Mouse (Mus musculus) heart, embryonic 14.5 days (tissue): Measurements from ENCODE around the gene Jsrp1. TPM values are rescaled to one million over a fixed set of nuclear protein-coding genes. Genes with fewer than 3 reads are reported as not detected.

Experiments used
- ATAC-seq: fragments of 200-750 bp; cut with Nextera tagmentation; 2 replicates; pipeline ENCODE4 v1.8.0; 2017; ENCODE audit warnings: low read depth, moderate TSS enrichment; ENCODE audit not compliant: insufficient number of reproducible peaks, insufficient read depth, low FRiP score
- H3K27ac ChIP-seq, 2 experiments: fragments of 200-500 bp in 1 of 2; fragments of 300-500 bp in 1 of 2; sonication (generic) in 1 of 2; replicated peaks in 1 of 2; 2 replicates each; pipeline ENCODE4 v1.5.1; 2012 to 2014; ENCODE audit warnings: low read depth in 2 of 2, low read length in 2 of 2, control low read depth in 1 of 2, mild to moderate bottlenecking in 1 of 2, mixed read lengths in 1 of 2; ENCODE audit not compliant: control insufficient read depth in 1 of 2, insufficient read depth in 1 of 2
- H3K27me3 ChIP-seq: fragments of 300-500 bp; sonication (generic); 2 replicates; pipeline ENCODE4 v1.6.1; 2014; ENCODE audit warnings: mild to moderate bottlenecking, low read length, control low read depth; ENCODE audit not compliant: control insufficient read depth, insufficient read depth
- H3K36me3 ChIP-seq: fragments of 300-500 bp; sonication (generic); 2 replicates; pipeline ENCODE4 v1.6.1; 2014; ENCODE audit warnings: mild to moderate bottlenecking, control low read depth, low read length, mixed read lengths; ENCODE audit not compliant: control insufficient read depth, insufficient read depth
- H3K4me1 ChIP-seq, 2 experiments: fragments of 200-500 bp in 1 of 2; fragments of 300-500 bp in 1 of 2; sonication (generic) in 1 of 2; 2 replicates each; pipeline ENCODE4 v1.6.1; 2012 to 2014; ENCODE audit warnings: low read length in 2 of 2, control low read depth in 1 of 2, mixed read lengths in 1 of 2; ENCODE audit not compliant: control insufficient read depth in 2 of 2, insufficient read depth in 2 of 2
- H3K4me2 ChIP-seq: fragments of 300-500 bp; sonication (generic); 2 replicates; pipeline ENCODE4 v1.6.1; 2014; ENCODE audit warnings: mild to moderate bottlenecking, low read length
- H3K4me3 ChIP-seq, 2 experiments: fragments of 200-500 bp in 1 of 2; fragments of 300-500 bp in 1 of 2; sonication (generic) in 1 of 2; 2 replicates each; pipeline ENCODE4 v1.5.1; 2012 to 2014; ENCODE audit warnings: low read length in 2 of 2, mild to moderate bottlenecking in 2 of 2, control low read depth in 1 of 2, low read depth in 1 of 2, moderate library complexity in 1 of 2; ENCODE audit not compliant: control insufficient read depth in 1 of 2, insufficient read depth in 1 of 2
- H3K9ac ChIP-seq: fragments of 300-500 bp; sonication (generic); 2 replicates; pipeline ENCODE4 v1.6.1; 2014; ENCODE audit warnings: mild to moderate bottlenecking, low read length
- H3K9me3 ChIP-seq: fragments of 300-500 bp; sonication (generic); 2 replicates; pipeline ENCODE4 v1.6.1; 2016; ENCODE audit warnings: low read length, control low read depth; ENCODE audit not compliant: control insufficient read depth
- WGBS: fragments of 180-500 bp; shearing (Covaris S2); extraction: QIAGEN DNeasy Blood & Tissue Kit; methylation state at CpG from one replicate; pipeline ENCODE4 v1.1.7; 2014; 5-methylcytosine and 5-hydroxymethylcytosine counted together
- polyA plus RNA-seq: library from polyadenylated mRNA; unstranded; fragments of >200 nt; fragmentation: Nextera tagmentation; extraction: Ambion mirVana; gene quantifications from 2 replicates; pipeline ENCODE4 v1.2.1, GENCODE M21; 2014

The Jsrp1 gene
- polyA plus RNA-seq, 1 experiment from 2014 or later = 5.5 TPM

DNA sequence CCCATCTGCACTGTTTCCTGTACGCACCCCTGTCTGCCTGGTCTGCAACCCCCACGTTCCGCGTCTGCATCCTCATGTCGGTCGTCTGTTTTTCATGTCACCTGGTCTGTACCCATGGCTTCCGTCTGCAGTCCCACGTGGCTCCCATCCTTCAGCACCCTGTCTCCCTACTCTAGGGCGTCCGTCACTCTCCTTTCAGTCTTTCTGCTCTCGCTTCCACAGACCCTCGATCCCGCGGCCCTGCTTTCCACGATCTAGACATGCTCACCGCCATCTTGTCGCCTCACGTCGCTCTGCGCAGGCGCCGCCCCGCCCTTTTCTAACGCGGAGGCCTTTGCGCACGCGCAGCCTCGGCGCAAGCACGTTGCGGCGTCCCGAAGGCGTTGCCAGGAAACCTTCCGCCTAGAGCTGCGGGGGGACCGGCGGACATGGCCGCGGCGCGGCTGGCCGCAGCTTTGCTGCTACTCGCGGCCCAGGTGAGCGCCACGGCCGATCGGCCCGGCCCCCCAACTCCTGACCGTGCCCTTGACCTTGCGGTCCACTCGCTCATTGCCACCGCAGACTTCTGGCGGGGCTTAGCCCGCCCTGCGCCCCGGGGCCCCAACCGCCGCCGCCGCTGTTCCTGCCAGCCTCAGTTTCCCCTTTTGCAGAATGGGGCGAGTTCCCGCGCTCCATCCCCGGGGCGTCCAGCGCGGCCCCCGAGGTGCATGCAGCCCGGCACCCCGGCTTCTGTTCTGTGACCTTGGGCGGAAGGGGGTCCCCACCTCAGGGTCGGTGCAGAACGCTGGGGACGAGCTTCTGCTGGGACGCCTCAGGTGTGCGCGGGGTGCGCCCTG lies 41.8 kb upstream of the Jsrp1 start, which contains the start of the genes Lsm7 and Sppl2b:
Gene Lsm7, minus strand, starts transcription at position 297 of the 836 bp plus-strand sequence.
Gene Sppl2b, plus strand, starts transcription at position 363 of the 836 bp plus-strand sequence.
- under 1% methylated on average over 79 of the region's 81 CpGs for WGBS
- Histone ChIP-seq H3K27me3 (no peaks in the 10 kb centered on the region), H3K4me1 (peaks cover 10 to 23% of the 10 kb centered on the region in 2 experiments), H3K36me3 (peaks cover 30% of the 10 kb centered on the region), H3K4me2 (peak within 1 kb of the TSS; percentile 100), H3K9ac (peak within 1 kb of the TSS; percentile 91), H3K27ac (peak within 1 kb of the TSS in 1 of 2 experiments; percentile 68; a peak in 3 of 4 replicates), H3K9me3 (no peaks in the 10 kb centered on the region), H3K4me3 (peak within 1 kb of the TSS; percentile 92 to 99)
- peak; percentile 76 for ATAC-seq

DNA sequence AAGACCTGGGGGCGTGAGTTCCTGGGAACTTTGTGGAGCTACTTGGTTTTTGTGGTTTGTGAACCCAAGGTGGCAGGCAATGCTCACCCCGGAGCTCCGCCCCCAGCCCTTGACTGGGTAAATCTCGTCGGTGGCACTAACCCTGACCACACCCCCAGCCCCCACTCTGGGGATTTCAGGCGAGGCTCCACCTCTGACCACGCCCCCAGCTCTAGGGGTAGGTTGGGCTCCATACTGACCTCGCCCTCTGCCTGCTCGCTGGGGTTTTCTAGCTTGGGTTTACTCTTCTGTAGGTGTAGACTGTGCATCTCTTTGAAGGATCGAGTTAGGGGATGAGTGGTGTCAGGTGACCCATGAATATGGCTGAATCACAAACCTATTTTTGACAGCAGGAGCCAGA lies 35.3 kb upstream of the Jsrp1 start:
- peaks cover 0 to 7% of the 10 kb centered on the region in 2 experiments; a peak in 2 of 4 replicates for H3K4me1 ChIP-seq
- H3K9me3 ChIP-seq = no peaks in the 10 kb centered on the region
- no peak overlapping the region for H3K4me2 ChIP-seq
- WGBS = 8% methylated on average over 10 of the region's 10 CpGs
- H3K36me3 ChIP-seq = peaks cover 27% of the 10 kb centered on the region
- no peak for ATAC-seq
- H3K4me3 ChIP-seq = no peak overlapping the region
- H3K27me3 ChIP-seq = peaks cover 19% of the 10 kb centered on the region
- H3K27ac ChIP-seq = no peak overlapping the region
- H3K9ac ChIP-seq = no peak overlapping the region

DNA sequence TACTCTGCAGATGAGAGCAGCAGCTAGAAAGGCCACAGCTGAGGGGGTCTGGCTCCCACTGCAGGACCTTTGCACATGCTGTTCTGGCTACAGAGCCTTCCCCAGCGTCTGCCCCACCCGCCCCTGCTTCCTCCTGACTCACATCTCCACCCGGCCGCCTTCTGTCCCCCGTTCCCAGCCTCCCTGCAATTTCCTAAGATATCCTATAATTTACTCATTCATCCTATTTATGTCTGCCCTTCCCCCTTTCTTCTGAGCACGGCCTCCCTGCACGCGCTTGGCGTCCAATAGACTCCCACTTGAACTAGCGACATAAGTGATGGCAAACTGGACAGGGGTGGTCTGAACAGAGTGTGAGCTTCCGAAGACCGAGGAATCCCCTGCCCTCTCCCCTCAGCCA lies 32.4 kb upstream of the Jsrp1 start:
- Histone ChIP-seq H3K4me2 (no peak overlapping the region), H3K9ac (no peak overlapping the region), H3K27ac (no peak overlapping the region), H3K27me3 (peaks cover 41% of the 10 kb centered on the region), H3K4me1 (peaks cover 0 to 9% of the 10 kb centered on the region in 2 experiments; a peak in 2 of 4 replicates), H3K36me3 (no peaks in the 10 kb centered on the region), H3K9me3 (no peaks in the 10 kb centered on the region), H3K4me3 (no peak overlapping the region)
- ATAC-seq = no peak
- 70% methylated on average over 12 of the region's 12 CpGs for WGBS

DNA sequence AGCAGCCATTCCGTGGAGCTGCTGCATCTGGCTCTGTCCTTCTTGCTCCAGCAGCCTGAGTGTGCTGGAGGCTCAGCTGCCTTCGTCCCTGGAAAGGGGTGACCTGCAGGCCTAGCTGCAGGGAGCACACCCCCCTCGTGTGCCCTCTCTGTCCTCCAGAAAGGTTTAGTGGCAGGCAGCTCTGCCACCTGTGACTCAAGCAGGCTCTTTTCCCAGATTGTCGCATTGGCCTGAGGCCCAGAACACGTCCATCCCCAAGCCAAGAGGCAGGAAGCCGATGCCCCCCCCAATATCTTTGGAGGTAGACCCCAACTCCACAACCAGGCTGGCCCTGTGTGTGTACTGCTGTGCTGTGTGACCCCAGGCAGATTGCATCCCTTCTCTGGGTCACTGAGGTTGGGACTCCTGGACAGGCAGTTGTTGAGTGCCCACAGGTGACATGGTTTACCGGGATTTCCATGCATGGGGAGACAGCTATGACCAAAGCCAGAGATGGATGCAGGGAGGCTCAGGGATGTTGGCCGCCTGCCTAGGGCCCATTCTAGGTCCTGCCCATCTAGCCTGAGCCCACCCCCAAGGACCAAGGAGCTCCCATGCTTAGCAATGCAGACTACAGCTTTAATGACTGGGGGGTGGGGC lies 31.9 kb upstream of the Jsrp1 start:
- Histone ChIP-seq H3K4me2 (no peak overlapping the region), H3K4me1 (peaks cover 0 to 9% of the 10 kb centered on the region in 2 experiments; a peak in 2 of 4 replicates), H3K36me3 (no peaks in the 10 kb centered on the region), H3K27ac (no peak overlapping the region), H3K9ac (0 out of 2 replicates have a peak overlapping the region, but pooled peaks have one; percentile 8), H3K9me3 (no peaks in the 10 kb centered on the region), H3K4me3 (no peak overlapping the region), H3K27me3 (peaks cover 41% of the 10 kb centered on the region)
- 41% methylated on average over 8 of the region's 8 CpGs for WGBS
- no peak for ATAC-seq

DNA sequence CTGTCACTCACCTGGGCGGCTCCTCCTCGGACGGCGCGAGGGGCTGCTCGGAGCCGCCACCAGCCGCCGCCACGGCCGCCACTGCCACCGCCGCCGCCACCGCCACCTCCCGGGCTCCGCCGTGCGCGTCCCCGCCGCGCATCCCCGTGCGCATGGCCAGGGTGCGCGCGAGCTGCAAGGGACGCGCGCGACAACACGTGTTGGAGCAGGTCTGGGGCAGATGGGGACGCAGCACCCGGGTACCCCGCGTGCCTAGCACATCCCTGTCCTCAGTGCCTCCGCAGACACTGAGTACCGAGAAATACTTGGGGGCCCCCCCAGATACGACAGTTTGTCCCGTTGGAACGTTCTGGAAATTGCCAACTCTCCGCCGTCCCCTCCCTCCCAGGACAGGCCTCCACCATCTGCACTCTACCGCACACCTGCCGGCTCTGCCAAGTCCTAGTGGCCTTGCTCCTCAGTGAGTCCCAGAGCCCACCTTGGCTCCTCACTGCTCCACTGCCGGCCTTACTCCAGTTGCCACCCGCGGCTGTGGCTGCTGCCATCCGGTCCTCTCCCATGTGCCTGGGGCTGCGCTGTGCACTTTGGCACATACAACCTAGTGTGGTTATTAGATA lies 30.7 kb upstream of the Jsrp1 start, which contains the start of gene Lingo3:
Gene Lingo3, minus strand, starts transcription at position 109 of the 617 bp plus-strand sequence.
- peaks cover 41% of the 10 kb centered on the region for H3K27me3 ChIP-seq
- no peak for ATAC-seq
- H3K27ac ChIP-seq = no peak within 1 kb of the TSS
- H3K9me3 ChIP-seq = no peaks in the 10 kb centered on the region
- 6% methylated on average over 37 of the region's 51 CpGs for WGBS
- H3K4me3 ChIP-seq = peak within 1 kb of the TSS; percentile 27 to 47
- peaks cover 0 to 9% of the 10 kb centered on the region in 2 experiments; a peak in 2 of 4 replicates for H3K4me1 ChIP-seq
- H3K9ac ChIP-seq = peak within 1 kb of the TSS; percentile 74
- H3K36me3 ChIP-seq = no peaks in the 10 kb centered on the region
- H3K4me2 ChIP-seq = peak within 1 kb of the TSS; percentile 81

DNA sequence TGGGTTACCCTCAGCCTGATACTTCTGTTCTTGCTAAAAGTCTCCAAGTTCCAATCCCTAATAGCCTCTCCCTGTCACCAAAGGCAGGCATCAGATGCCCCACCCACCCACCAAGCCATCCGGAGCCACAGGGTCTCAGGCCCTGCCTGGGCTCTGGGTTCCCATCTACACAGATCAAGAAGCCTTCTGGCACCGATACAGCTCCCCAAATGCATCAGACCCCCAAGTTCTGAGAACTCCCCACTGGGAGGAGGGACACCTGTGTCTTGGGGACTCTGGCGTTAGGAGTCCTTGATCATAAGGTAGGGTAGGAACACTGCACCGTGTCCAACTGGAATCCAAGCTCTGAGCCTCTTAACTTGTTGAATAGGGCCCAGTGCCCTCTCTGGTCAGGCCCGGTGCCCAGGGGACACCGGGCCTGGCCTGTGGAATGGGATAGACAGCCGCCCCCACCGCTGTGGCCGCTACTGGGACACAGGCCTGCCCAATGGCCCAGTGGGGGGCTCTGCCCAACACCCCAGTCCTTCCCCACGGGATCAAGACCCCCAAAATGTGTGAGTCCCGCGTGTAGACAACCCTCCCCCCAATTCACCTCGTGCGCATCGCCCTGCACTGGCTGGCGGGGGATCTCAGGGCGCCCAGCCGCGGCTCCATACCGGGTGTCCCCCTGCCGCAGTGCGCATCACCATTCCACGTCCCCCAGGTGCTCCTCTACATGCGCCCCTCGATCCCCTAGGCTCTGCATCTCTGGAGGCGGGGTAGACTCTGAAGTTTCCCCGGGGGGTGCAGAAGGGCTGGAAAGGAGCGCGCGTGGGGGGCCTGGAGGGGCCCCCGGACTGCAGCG lies 30.0 kb upstream of the Jsrp1 start:
- Histone ChIP-seq H3K27ac (no peak overlapping the region), H3K27me3 (peaks cover 41% of the 10 kb centered on the region), H3K4me3 (peak overlapping the region; percentile 27 to 47), H3K4me2 (peak overlapping the region; percentile 81), H3K36me3 (no peaks in the 10 kb centered on the region), H3K9ac (peak overlapping the region; percentile 74), H3K4me1 (peaks cover 2 to 13% of the 10 kb centered on the region in 2 experiments; a peak in 2 of 4 replicates), H3K9me3 (no peaks in the 10 kb centered on the region)
- WGBS = 10% methylated on average over 32 of the region's 32 CpGs
- no peak for ATAC-seq
